Mouse (Mus musculus) Muller cell, postnatal 12 days (primary cell): Measurements from ENCODE around the gene Pigk.
A peak's percentile ranks its signal among the peaks of the same experiment; 100 is the strongest.

Source experiments
- DNase-seq: peaks from one replicate; pipeline ENCODE4 v3.0.0-alpha.2; 2015; ENCODE audit errors: inconsistent ontology term

Pigk gene

DNA sequence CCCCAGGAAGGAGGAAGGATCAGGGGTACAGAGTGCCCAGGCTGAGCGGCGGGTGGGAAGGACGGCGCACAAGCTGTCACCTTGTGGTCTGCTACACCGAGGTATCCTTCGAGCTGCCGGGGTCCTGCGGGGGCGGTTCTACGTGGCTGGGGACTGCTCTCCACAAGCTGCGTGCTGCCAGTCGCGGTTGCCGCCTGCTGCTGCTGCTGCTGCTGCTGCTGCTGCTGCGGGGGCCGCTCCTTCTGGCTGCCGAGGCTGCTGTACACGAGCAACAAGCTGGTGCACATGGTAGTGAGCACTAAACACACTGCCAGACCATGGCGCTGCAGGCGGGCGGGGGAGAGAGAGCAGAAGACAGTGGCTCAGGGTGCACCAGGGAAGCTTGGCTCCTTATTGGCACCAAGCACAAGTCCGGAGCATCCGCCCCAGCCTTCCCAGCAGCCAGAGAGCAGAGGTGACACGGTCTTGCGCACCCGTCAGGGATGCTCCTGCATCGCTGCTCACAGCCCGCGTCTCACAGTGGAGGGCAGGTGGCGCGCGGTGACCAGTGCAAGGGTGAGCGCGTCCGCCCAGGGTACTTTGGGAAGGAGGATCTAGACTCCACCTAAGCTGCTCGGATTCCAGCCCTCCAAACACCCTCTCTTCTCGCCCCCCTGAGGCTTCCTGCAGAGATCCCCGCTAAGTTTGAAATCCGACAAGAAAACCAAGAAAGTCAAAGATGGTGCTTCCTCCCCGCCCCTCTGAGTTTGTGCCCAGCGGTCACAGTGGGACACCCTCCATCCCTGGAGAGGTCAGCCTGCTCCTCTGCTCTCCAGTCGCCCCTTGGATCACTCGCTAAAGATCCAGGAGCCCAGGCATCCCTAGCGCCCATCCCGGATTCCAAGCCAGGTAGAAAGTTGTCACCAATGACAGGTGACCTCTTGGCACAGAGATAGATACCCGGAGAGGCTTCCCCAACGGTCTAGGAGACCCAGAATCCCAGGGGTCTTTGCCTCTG is 267.4 kb downstream of the Pigk start:
- peak; percentile 22 for DNase-seq

DNA sequence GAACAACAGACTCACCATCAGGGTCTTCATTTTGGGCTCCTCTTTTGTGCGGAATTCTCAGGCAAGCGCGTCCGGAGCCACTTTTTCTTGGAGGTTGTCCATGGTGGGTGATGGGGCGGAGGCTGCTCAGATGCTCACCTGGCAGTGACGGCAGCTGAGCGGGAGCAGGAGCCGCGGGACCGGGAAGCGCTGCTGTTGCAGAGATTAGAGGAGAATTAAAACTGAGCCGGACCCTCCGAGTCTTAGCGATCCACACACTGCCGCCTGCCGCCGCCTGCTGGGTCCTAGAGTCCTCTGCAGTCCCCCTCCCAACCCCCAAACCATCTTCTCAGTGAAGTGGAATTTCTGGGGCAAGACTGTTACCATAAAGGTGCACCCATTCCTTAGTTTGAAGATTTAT is 268.1 kb downstream of the Pigk start, which contains the start of gene St6galnac5:
TSS of gene St6galnac5 (minus strand) at position 259 of the 400 bp plus-strand sequence.
- DNase-seq = peak; percentile 22

DNA sequence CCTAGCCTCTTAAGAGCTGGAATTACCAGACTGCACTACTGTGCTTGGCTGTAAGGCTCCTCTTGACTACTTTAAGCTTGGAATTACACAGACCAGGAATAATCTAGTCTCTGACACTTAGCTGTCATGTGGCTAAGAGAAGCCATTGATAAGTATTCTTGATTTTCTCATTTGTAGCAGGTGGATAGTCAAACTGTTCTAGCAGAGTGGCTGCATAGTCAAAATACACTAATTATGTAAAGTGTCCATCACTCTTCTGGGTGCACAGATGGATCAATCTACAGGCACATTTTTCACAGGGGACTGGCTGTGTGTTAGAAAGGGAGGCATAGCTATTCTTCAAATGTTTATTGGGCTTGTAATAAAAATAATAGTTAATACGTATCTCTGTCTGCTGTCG is 276.9 kb downstream of the Pigk start:
- no peak for DNase-seq

DNA sequence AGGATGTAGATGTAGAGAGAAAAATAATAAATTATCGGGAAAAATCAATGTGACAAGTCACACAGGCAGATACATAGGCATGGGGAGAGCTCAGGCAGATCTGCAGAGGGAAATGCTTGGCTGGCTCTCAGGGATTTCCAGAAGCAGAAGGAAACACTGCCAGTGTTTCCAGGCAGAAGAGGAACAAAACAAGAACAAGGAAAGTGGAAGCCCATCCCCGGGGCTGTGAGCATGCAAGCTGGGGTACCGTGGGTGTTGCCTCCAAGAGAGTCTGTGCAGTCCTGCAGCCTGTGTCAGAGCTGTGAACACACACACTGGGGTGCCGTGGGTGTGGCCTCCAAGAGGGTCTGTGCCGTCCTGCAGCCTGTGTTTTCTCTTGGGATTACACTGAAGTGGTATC is 279.7 kb downstream of the Pigk start:
- DNase-seq = no peak

DNA sequence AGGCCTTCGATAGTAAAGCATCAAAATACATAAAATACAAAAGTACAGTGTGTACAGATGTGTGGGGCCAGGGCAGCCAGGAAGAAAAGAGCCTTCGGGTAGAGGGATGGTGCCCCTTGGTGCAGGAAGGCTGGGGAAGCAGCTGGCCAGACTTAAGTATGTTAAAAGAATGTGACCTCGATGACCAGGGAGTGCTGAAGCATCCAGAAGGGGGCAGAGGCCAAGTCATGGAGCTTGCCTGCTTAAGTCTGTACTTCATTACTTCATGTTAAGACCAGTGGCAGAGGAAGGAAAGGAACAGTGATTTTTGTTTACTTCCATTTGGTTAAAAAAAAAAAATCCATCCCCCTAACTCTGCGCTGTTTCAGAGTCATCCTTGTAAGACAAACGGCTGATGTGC is 284.2 kb downstream of the Pigk start:
- no peak for DNase-seq

DNA sequence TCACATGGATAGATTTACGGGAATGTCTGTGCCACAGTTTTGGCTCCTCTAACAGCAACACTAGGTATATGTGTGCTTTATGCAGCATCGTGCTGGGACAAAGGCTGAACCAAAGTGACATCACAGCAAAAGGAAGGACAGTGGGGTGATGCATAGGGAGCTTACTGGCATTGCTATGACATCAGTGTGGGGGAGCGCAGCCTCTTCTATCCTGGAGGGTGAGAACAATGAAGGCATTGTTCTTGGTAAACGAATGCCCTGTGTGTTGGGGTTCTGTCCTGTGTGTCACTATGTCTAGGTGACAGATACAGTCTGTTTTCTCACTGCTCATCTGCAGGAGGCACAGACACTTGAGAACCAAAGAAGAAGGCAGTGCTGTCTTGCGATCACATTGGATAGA is 285.0 kb downstream of the Pigk start:
- peak; percentile 6 for DNase-seq

DNA sequence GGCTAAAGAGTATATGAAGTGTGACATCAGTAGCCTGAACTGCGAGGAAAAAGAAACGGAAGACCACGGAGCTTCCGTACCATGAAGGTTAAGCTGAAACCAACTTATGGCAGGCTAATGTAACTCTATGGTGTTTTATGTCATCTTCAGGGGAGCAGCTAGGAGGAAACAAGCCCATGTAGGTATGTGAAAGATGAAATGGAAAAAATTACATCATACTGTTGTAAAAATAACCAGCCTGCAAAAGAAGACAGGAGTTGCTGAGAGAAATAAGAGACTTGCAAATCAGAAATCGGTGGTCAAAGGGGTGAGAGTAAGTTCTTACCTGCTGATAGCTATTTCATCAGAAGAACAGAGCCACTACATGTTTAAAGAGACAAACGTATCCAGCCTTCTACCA is 293.0 kb downstream of the Pigk start:
- DNase-seq = no peak

DNA sequence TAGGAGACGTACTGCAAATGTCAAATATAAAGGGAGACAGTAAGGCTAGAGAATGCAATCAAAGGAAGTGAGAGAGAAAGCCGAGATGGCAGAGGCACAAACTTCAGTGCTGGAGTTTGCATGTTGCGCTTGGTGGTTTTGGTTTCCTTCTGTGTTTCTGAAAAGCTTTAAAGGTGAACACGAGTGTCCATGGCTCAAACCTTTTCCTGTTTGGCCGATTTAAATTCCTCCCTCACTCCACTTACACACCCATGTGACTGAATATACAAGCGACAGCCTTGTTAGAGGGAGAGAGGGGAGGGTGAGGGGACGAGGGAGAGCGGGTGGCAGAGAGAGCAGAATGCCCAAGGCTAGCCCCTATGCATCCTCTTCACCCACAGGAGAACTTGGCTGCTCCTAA is 302.5 kb downstream of the Pigk start:
- no peak for DNase-seq

DNA sequence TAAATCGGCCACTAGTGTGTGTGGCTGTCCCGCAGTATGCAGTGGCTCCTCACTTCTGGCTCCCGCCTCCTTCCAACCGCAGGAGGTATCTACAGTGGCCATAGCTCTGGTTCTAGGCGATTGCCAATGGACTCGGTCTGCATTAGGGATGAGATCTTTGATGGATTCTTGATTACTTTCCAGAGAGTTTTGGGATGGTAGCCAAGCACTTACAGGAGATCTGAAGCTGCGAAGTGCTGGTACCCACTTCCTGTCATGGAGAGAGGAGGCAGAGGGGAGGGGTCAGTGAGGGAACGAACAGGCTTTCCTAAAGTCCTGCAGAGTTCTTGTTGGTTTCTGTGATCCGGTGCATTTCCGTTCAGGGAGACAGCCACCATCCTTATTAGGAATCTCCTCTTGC is 304.2 kb downstream of the Pigk start:
- DNase-seq = peak; percentile 92

DNA sequence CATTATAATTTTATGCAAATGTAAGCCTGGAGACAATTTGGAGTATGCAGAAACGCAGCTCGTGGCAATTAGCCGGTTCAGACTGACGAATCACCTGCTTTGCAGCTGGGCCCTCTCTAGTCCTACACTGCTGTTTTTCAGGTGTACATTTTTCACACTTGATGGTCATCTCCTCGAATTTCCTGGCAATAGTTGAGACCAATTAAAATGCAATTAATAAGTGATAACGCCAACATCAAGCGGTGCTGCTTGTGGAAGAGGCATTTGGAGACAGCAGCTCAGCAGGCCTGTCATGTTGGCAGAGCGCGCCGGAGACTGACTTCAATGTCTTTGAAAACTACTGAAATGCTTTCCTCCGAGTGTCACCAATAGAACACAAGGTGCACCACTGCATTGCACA is 310.1 kb downstream of the Pigk start:
- DNase-seq = no peak
